Comparison of ENCODE assay signal across 8 mouse cellular contexts in genomic region chr5:110363822-110364545, GRCm38 (mm10). TPM values are rescaled to one million over a fixed set of nuclear protein-coding genes. Genes with fewer than 3 reads are reported as not detected.
DNase-seq lines count a peak whose midpoint lies in the region; ATAC-seq and TF ChIP-seq lines count a peak whose summit lies in the region.

No protein-coding gene starts in this region.

- peaks cover 6% of the 10 kb centered on the region; the same call in 1 of the 2 replicates for H3K4me1 ChIP-seq in embryonic facial prominence, embryonic 14.5 days (ENCODE audit: control insufficient read depth, insufficient read depth, low read length)
- peaks cover 5% of the 10 kb centered on the region; the same call in 1 of the 2 replicates for H3K4me1 ChIP-seq in intestine, embryonic 14.5 days (replicated peaks; ENCODE audit: control insufficient read depth, insufficient read depth, low read length)
- H3K4me1 ChIP-seq in midbrain, postnatal 0 days (ENCODE audit: insufficient read depth, low read length) = no peaks in the 10 kb centered on the region

- H3K9me3 ChIP-seq in embryonic facial prominence, embryonic 14.5 days (ENCODE audit: control insufficient read depth, low read length) = no peaks in the 10 kb centered on the region
- H3K9me3 ChIP-seq in intestine, embryonic 14.5 days (ENCODE audit: control insufficient read depth, low read length) = no peaks in the 10 kb centered on the region
- no peaks in the 10 kb centered on the region for H3K9me3 ChIP-seq in midbrain, postnatal 0 days (ENCODE audit: low read length)

- peak overlapping the region; percentile 93 for H3K4me2 ChIP-seq in embryonic facial prominence, embryonic 14.5 days (ENCODE audit: low read depth, low read length)
- H3K4me2 ChIP-seq in intestine, embryonic 14.5 days (ENCODE audit: low read length) = peak overlapping the region; percentile 82
- peak overlapping the region; percentile 75 for H3K4me2 ChIP-seq in midbrain, postnatal 0 days (ENCODE audit: low read depth, low read length, poor library complexity, severe bottlenecking)

- TF ChIP-seq CTCF in layer of hippocampus, adult 2 months (conservative IDR thresholded peaks at IDR 0.05) = peak; percentile 35
- peak; percentile 28 for TF ChIP-seq CTCF in midbrain, postnatal 0 days (IDR thresholded peaks at IDR 0.05)

- no peak for DNase-seq in layer of hippocampus, adult 2 months (ENCODE audit: low spot score in 2 of 2)
- no peak for DNase-seq in layer of hippocampus, postnatal 14 days (ENCODE audit: low spot score in 2 of 2)
- peak; percentile 45 for DNase-seq in embryonic facial prominence, embryonic 14.5 days (ENCODE audit: low spot score)
- no peak for DNase-seq in intestine, embryonic 14.5 days (ENCODE audit: low spot score)
- DNase-seq in midbrain, postnatal 0 days (ENCODE audit: low spot score) = peak; percentile 31
- no peak for DNase-seq in MN1 (ENCODE audit: low spot score)
- no peak for DNase-seq in lung, postnatal 14 days

- peaks cover 18% of the 10 kb centered on the region for H3K36me3 ChIP-seq in embryonic facial prominence, embryonic 14.5 days (ENCODE audit: control insufficient read depth, insufficient read depth, low read length)
- H3K36me3 ChIP-seq in intestine, embryonic 14.5 days (ENCODE audit: control insufficient read depth, insufficient read depth, low read length) = peaks cover 15% of the 10 kb centered on the region
- H3K36me3 ChIP-seq in midbrain, postnatal 0 days (ENCODE audit: insufficient read depth, low read length) = peaks cover 14% of the 10 kb centered on the region

- H3K27ac ChIP-seq in layer of hippocampus, adult 2 months = peak overlapping the region; percentile 80
- 0 out of 2 replicates have a peak overlapping the region, but pooled peaks have one; percentile 28 for H3K27ac ChIP-seq in embryonic facial prominence, embryonic 14.5 days (replicated peaks; ENCODE audit: low read depth, low read length)
- no peak overlapping the region for H3K27ac ChIP-seq in intestine, embryonic 14.5 days (ENCODE audit: low read depth)
- H3K27ac ChIP-seq in midbrain, postnatal 0 days (ENCODE audit: low read depth, low read length) = peak overlapping the region; percentile 59; the same call in 1 of the 2 replicates

- 29% methylated on average over 10 of the region's 11 CpGs for WGBS in embryonic facial prominence, embryonic 14.5 days
- WGBS in intestine, embryonic 14.5 days = 42% methylated on average over 11 of the region's 11 CpGs
- 45% methylated on average over 11 of the region's 11 CpGs for WGBS in midbrain, postnatal 0 days

- H3K27me3 ChIP-seq in embryonic facial prominence, embryonic 14.5 days (replicated peaks; ENCODE audit: control insufficient read depth, insufficient read depth, low read length) = no peaks in the 10 kb centered on the region
- no peaks in the 10 kb centered on the region for H3K27me3 ChIP-seq in intestine, embryonic 14.5 days (replicated peaks; ENCODE audit: control insufficient read depth, insufficient read depth, low read length)
- H3K27me3 ChIP-seq in midbrain, postnatal 0 days (ENCODE audit: insufficient read depth, low read length) = no peaks in the 10 kb centered on the region

- H3K9ac ChIP-seq in embryonic facial prominence, embryonic 14.5 days (ENCODE audit: low read depth, low read length) = peak overlapping the region; percentile 61
- H3K9ac ChIP-seq in intestine, embryonic 14.5 days (ENCODE audit: low read length) = peak overlapping the region; percentile 31; the same call in 1 of the 2 replicates
- 0 out of 2 replicates have a peak overlapping the region, but pooled peaks have one; percentile 61 for H3K9ac ChIP-seq in midbrain, postnatal 0 days (replicated peaks; ENCODE audit: low read length, poor library complexity, severe bottlenecking)

- peak overlapping the region; percentile 56 for H3K4me3 ChIP-seq in layer of hippocampus, adult 2 months
- peak overlapping the region; percentile 53 for H3K4me3 ChIP-seq in embryonic facial prominence, embryonic 14.5 days (ENCODE audit: low read depth, low read length)
- peak overlapping the region; percentile 45 for H3K4me3 ChIP-seq in intestine, embryonic 14.5 days (ENCODE audit: low read depth, low read length)
- H3K4me3 ChIP-seq in midbrain, postnatal 0 days (ENCODE audit: low read depth, low read length) = peak overlapping the region; percentile 46

- peak; percentile 22; the same call in 1 of the 2 replicates for ATAC-seq in embryonic facial prominence, embryonic 14.5 days (ENCODE audit: low read depth)
- peak; percentile 46; the same call in 1 of the 2 replicates for ATAC-seq in intestine, embryonic 14.5 days (replicated peaks; ENCODE audit: low FRiP score, low TSS enrichment, low read depth)
- peak; percentile 6 for ATAC-seq in midbrain, postnatal 0 days (ENCODE audit: low FRiP score)
- ATAC-seq in granulocyte monocyte progenitor cell, adult 5-6 weeks (replicated peaks; ENCODE audit: poor library complexity, severe bottlenecking) = no peak

RNA-seq across cellular contexts. Expression of gene Lrcol1, which starts 19.5 kb away (rescaled TPM):
- not detected for total RNA-seq in layer of hippocampus, adult 2 months (2021)
- total RNA-seq in layer of hippocampus, postnatal 14 days (2021) = not detected
- polyA plus RNA-seq in embryonic facial prominence, embryonic 14.5 days (2014; fragmentation: Nextera tagmentation; extraction: Ambion mirVana) = not detected in 2 replicates
- polyA plus RNA-seq in intestine, embryonic 14.5 days (2014; fragmentation: Nextera tagmentation; extraction: Ambion mirVana) = not detected in 2 replicates
- not detected in 2 replicates for total RNA-seq in midbrain, postnatal 0 days (2014; rRNA removed)
- not detected in 2 replicates for polyA plus RNA-seq in midbrain, postnatal 0 days (2015; fragmentation: Nextera tagmentation; extraction: Ambion mirVana)
- total RNA-seq in granulocyte monocyte progenitor cell, adult 5-6 weeks (2014; fragmentation: Nextera tagmentation) = not detected in 2 replicates
- total RNA-seq in granulocyte monocyte progenitor cell, adult 5-6 weeks (2017) = not detected in 2 replicates

RNA-seq across cellular contexts. Expression of gene P2rx2, which starts 21.0 kb away (rescaled TPM):
- not detected for total RNA-seq in layer of hippocampus, adult 2 months (2021)
- total RNA-seq in layer of hippocampus, postnatal 14 days (2021) = under 1 TPM; 0.46 to 0.79 TPM
- 2.3 and 2.4 TPM in 2 replicates for polyA plus RNA-seq in embryonic facial prominence, embryonic 14.5 days (2014; fragmentation: Nextera tagmentation; extraction: Ambion mirVana)
- polyA plus RNA-seq in intestine, embryonic 14.5 days (2014; fragmentation: Nextera tagmentation; extraction: Ambion mirVana) = 0.77 and 1.1 TPM in 2 replicates
- total RNA-seq in midbrain, postnatal 0 days (2014; rRNA removed) = 10.6 and 11.9 TPM in 2 replicates
- polyA plus RNA-seq in midbrain, postnatal 0 days (2015; fragmentation: Nextera tagmentation; extraction: Ambion mirVana) = 10.7 and 13.4 TPM in 2 replicates
- not detected in 2 replicates for total RNA-seq in granulocyte monocyte progenitor cell, adult 5-6 weeks (2014; fragmentation: Nextera tagmentation)
- not detected in 2 replicates for total RNA-seq in granulocyte monocyte progenitor cell, adult 5-6 weeks (2017)

Comparison
In these comparisons a context has a peak if more than half of its experiments do, and no peak if none do; other contexts are left out.
1. DNase-seq: peak in embryonic facial prominence, embryonic 14.5 days (single experiment) and midbrain, postnatal 0 days (single experiment); none in layer of hippocampus, adult 2 months (0 of 2), layer of hippocampus, postnatal 14 days (0 of 2), intestine, embryonic 14.5 days (single experiment), MN1 (single experiment) and lung, postnatal 14 days (single experiment).
2. Peak in every context shown above with its lines, with median percentiles within 50 percentile points of each other: H3K4me3 ChIP-seq, H3K4me2 ChIP-seq and H3K9ac ChIP-seq.